Mouse (Mus musculus): ENCODE results near the gene Nkx1-1. TPM values are rescaled to one million over a fixed set of nuclear protein-coding genes. Genes with fewer than 3 reads are reported as not detected.

Nkx1-1 gene
- total RNA-seq (2023), result not detected

DNA sequence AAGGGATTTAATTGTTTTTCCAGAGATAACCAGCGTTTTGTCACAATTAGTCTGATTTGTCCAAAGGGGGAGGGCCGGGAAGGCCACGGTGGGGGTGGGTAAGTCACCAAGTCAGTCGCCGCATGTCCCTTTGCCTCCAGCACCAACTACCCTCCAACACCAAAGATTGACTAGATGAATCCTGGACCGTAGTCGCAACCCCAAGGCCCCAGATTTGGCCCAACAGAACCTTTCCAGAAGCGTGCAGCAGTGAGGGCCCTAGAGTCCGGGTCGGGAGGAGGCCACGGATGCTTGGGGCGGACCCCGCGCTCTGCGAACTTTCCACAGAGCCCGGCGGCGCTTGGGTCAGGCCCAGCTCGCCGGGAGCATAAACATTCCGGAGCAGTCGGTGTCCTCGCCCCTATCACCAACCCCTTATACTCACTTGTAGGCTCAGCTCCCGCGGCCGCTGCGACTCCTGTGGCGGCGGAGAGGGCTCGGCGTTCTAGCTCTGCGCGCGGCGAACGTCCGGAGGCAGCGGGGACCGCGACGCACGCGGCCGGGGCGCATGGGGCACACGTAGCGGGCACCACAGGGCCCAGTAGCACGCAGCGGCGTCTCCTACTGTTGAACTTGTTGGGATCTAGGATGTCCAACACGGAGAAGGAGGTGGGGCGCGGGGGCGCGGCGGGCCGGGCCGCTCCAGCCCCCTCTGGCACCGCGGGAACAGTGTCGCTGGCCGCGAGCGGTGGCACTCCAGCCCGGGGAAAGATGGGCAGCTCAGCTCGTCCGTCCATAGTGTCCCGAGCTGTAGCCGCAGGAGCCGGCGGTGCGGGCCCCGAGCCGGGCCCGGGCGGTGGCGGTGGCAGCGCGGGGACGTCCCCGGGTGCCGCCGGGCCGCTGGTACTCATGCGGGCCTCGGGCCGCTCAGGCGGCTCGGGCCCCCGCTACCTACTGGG, at the start of gene Nkx1-1:
Nkx1-1 (minus strand) TSS at position 776 of the 938 bp plus-strand sequence.

Other genes with a start within 250 kb of the Nkx1-1 start
- 0.53 TPM for gene Spon2, start 215.5 kb downstream of the Nkx1-1 start, total RNA-seq (2023)
- gene Ctbp1, start 159.0 kb downstream of the Nkx1-1 start, total RNA-seq (2023), result 232 TPM
- 68.7 TPM for gene Maea, start 98.5 kb downstream of the Nkx1-1 start, total RNA-seq (2023)
- 21.1 TPM for gene Uvssa, start 55.4 kb downstream of the Nkx1-1 start, total RNA-seq (2023)
- 45.3 TPM for gene Fam53a, start 195.7 kb upstream of the Nkx1-1 start, total RNA-seq (2023)
- gene Gm9903, start 195.9 kb upstream of the Nkx1-1 start, total RNA-seq (2023), result 1.7 TPM
- 87.3 TPM for gene Slbp, start 218.6 kb upstream of the Nkx1-1 start, total RNA-seq (2023)
- gene Tacc3, start 224.2 kb upstream of the Nkx1-1 start, total RNA-seq (2023), result 7.6 TPM
- gene Tmem129, start 224.4 kb upstream of the Nkx1-1 start, total RNA-seq (2023), result 7.2 TPM

Data from CD4-positive naive resting alpha-beta T cell, adult 57 days (primary cell).